Mouse (Mus musculus): ENCODE results near the gene Otogl. TPM values are rescaled to one million over a fixed set of nuclear protein-coding genes. Genes with fewer than 3 reads are reported as not detected.

Otogl gene
- polyA plus RNA-seq, 1 experiment: not detected

DNA sequence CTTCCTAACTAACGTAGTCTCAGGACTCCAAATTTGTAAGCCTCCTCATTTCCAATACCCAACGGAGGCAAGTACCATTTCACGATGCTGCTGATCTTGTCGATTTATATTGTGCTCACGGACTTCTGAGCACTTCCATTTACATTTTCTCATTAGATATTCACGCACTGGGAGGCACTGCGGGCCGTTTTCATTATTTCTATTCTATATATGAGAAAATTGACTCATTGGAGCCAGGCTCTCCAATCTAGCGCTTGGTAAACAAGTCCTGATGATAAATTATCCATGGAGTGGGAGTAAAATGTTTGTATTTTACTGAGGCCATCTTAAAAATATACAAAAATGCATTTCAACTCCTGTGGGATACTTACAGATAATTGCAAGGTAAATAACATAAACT is 21.5 kb downstream of the Otogl start:
- H3K4me3 ChIP-seq (ENCODE audit: insufficient read depth, low read length): no peak overlapping the region
- no peaks in the 10 kb centered on the region for H3K4me1 ChIP-seq (ENCODE audit: control insufficient read depth, insufficient read depth, low read length)
- H3K27ac ChIP-seq (ENCODE audit: insufficient read depth, low read depth, low read length): no peak overlapping the region
- TF ChIP-seq CTCF (IDR thresholded peaks at IDR 0.05; ENCODE audit: low read depth, low read length) (no peak), POLR2A (IDR thresholded peaks at IDR 0.05; ENCODE audit: borderline replicate concordance, low read depth, low read length) (no peak)

DNA sequence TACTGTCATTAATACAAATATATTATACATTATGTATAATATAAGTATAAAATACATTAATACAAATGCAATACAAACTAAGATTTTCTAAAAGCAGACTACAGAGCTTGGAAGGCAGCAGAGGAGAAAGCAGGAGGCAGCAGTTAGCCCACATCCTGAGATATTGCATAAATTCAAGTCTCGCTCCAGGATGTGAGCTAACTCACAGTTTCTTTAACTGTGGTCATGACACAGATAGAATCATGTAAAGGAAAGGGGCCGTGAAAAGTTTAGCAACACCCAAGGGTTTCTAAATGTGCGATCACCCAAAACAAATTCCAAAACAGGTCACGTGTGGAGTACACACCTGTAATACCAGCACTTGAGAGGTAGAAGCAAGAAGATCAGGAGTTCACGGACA is 39.4 kb downstream of the Otogl start:
- H3K4me3 ChIP-seq (ENCODE audit: insufficient read depth, low read length): no peak overlapping the region
- H3K4me1 ChIP-seq (ENCODE audit: control insufficient read depth, insufficient read depth, low read length): no peaks in the 10 kb centered on the region
- no peak for TF ChIP-seq CTCF (IDR thresholded peaks at IDR 0.05; ENCODE audit: low read depth, low read length)
- TF ChIP-seq POLR2A (IDR thresholded peaks at IDR 0.05; ENCODE audit: borderline replicate concordance, low read depth, low read length): no peak
- H3K27ac ChIP-seq (ENCODE audit: insufficient read depth, low read depth, low read length): no peak overlapping the region

DNA sequence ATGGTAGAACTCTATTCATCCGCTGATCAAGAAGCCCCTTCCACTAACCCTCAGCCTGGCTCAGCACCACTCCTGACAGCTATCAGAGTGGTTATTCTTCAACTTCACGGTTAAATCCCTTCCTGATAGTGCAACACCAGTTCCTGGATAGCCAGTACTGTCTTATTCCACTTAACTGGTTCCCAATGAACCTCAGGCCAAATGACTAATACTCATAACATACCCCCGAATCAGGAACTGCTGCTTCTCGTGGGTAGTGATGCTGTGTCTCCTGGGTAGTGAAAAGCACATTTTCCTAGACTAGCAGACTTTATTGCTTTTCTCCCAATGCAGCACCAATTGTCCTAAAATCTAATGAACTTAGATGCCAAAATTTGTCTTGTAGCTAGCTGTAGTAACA is 39.8 kb downstream of the Otogl start:
- TF ChIP-seq CTCF (IDR thresholded peaks at IDR 0.05; ENCODE audit: low read depth, low read length) (no peak), POLR2A (IDR thresholded peaks at IDR 0.05; ENCODE audit: borderline replicate concordance, low read depth, low read length) (no peak)
- Histone ChIP-seq H3K4me3 (ENCODE audit: insufficient read depth, low read length) (no peak overlapping the region), H3K4me1 (ENCODE audit: control insufficient read depth, insufficient read depth, low read length) (no peaks in the 10 kb centered on the region), H3K27ac (ENCODE audit: insufficient read depth, low read depth, low read length) (no peak overlapping the region)

DNA sequence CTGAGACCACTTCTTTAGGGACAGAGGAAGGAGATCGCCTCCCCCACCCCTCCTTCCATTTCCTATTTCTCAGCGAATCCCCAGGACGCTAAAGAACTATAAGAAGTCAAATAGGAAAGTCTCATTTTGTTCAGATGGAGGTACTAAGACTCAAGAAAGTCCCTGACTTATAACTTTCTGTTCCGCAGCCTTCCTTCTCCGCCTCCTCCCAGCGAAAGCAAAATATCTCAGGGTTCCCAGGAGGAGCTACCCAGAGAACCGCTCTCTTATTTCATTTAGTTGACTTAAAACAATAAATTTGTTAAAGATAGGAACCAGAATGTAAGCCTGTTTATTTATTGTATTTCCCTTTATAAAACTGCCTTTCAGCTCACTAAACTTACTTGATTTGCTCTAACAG is 41.4 kb downstream of the Otogl start:
- TF ChIP-seq CTCF (IDR thresholded peaks at IDR 0.05; ENCODE audit: low read depth, low read length) (no peak), POLR2A (IDR thresholded peaks at IDR 0.05; ENCODE audit: borderline replicate concordance, low read depth, low read length) (no peak)
- Histone ChIP-seq H3K4me1 (ENCODE audit: control insufficient read depth, insufficient read depth, low read length) (no peaks in the 10 kb centered on the region), H3K4me3 (ENCODE audit: insufficient read depth, low read length) (no peak overlapping the region), H3K27ac (ENCODE audit: insufficient read depth, low read depth, low read length) (no peak overlapping the region)

DNA sequence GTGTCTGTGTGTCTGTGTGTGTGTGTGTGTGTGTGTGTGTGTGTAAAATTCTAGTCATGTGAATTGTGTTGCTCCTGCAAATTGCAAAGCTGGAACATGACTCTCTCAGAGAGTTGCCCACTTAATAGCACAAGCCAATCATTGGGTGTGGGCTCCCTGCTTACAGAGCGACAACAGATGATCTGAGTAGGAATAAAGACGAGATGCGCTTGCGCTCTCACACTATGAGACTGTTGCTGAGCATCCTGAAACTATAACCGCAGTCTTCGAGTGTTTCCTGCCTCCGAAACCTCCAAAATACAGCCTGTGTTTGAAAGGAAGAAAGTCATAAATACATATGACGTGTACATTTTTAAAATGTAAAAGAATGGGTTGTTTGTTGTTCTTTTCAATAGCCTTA is 43.0 kb downstream of the Otogl start:
- Histone ChIP-seq H3K4me3 (ENCODE audit: insufficient read depth, low read length) (no peak overlapping the region), H3K27ac (ENCODE audit: insufficient read depth, low read depth, low read length) (no peak overlapping the region), H3K4me1 (ENCODE audit: control insufficient read depth, insufficient read depth, low read length) (no peaks in the 10 kb centered on the region)
- TF ChIP-seq CTCF (IDR thresholded peaks at IDR 0.05; ENCODE audit: low read depth, low read length): no peak
- TF ChIP-seq POLR2A (IDR thresholded peaks at IDR 0.05; ENCODE audit: borderline replicate concordance, low read depth, low read length): no peak

DNA sequence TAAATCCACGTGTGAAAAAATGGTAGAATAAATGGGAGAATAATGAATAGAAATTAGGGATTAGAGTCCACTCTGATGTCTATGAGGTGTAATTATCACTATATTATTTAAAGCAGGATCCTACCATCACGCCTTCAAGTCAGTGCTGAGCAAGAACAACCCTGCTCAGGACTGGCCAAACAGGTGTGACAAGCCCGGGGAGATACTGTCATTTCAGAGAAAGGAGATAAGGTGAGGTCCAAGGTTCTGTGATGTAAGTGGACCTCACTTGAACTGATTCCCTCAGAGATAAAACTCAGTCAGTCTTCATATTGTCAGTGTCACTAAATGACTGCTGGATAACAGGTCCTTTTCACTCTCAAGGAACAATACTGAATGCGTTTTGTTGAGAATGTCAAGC is 44.5 kb downstream of the Otogl start:
- Histone ChIP-seq H3K4me1 (ENCODE audit: control insufficient read depth, insufficient read depth, low read length) (no peaks in the 10 kb centered on the region), H3K27ac (ENCODE audit: insufficient read depth, low read depth, low read length) (no peak overlapping the region), H3K4me3 (ENCODE audit: insufficient read depth, low read length) (no peak overlapping the region)
- no peak for TF ChIP-seq POLR2A (IDR thresholded peaks at IDR 0.05; ENCODE audit: borderline replicate concordance, low read depth, low read length)
- TF ChIP-seq CTCF (IDR thresholded peaks at IDR 0.05; ENCODE audit: low read depth, low read length): no peak

DNA sequence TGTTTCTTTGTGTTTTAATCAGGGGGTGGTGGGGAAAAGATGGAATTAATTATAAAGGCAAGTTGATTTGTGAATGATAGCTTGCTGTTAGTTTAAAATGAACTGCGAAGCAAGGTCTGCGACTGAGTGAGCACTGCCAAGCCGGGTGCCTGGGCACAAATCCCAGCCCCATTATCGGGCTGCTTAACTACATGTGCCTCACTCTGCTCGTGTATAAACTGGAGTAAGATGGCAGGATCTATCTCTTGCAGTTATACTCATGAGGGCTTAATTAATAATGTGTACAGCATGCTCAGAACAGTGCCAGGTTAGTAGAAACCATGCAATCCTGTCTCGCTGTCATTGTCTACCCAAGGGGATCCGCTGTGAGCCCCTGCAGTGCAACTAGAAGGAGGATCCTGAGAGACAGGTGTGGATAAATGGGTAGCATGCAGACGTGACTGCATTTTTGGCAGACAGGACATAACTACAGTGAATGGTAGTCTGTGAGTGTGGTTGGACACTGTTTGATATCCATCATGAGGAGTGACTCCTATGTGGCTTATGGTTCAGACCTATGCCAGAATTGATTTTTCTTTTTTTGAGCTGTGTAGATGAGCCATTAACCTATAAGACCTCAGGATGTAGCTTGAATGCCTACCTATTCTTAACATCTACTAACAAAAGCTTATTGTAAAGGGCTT is 51.6 kb downstream of the Otogl start:
- H3K4me1 ChIP-seq (ENCODE audit: control insufficient read depth, insufficient read depth, low read length): no peaks in the 10 kb centered on the region

DNA sequence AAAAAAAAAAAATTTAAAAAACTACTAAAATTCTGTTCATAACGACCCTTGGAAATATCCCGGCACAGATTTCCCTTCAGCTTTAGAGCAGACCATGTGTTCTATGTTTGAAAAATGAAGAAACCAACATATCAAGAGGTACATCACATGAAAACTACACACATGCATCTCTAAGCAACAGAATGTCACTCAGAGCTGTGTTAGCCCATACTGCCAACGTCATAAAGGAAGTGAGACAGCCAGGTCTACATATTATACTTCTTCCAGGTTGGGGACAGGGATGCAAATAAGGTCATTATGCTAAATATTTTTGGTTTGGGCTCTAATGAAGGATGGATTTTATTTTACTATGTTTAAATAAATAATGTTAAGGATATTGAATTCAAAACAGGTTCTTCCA is 52.7 kb downstream of the Otogl start:
- Histone ChIP-seq H3K27ac (ENCODE audit: insufficient read depth, low read depth, low read length) (no peak overlapping the region), H3K4me3 (ENCODE audit: insufficient read depth, low read length) (no peak overlapping the region), H3K4me1 (ENCODE audit: control insufficient read depth, insufficient read depth, low read length) (no peaks in the 10 kb centered on the region)
- TF ChIP-seq CTCF (IDR thresholded peaks at IDR 0.05; ENCODE audit: low read depth, low read length) (no peak), POLR2A (IDR thresholded peaks at IDR 0.05; ENCODE audit: borderline replicate concordance, low read depth, low read length) (no peak)

More for the DNA sequence above, 51.6 kb downstream of the Otogl start:
- H3K27ac ChIP-seq (ENCODE audit: insufficient read depth, low read depth, low read length): no peak overlapping the region
- H3K4me3 ChIP-seq (ENCODE audit: insufficient read depth, low read length): no peak overlapping the region
- no peak for TF ChIP-seq CTCF (IDR thresholded peaks at IDR 0.05; ENCODE audit: low read depth, low read length)
- TF ChIP-seq POLR2A (IDR thresholded peaks at IDR 0.05; ENCODE audit: borderline replicate concordance, low read depth, low read length): no peak

DNA sequence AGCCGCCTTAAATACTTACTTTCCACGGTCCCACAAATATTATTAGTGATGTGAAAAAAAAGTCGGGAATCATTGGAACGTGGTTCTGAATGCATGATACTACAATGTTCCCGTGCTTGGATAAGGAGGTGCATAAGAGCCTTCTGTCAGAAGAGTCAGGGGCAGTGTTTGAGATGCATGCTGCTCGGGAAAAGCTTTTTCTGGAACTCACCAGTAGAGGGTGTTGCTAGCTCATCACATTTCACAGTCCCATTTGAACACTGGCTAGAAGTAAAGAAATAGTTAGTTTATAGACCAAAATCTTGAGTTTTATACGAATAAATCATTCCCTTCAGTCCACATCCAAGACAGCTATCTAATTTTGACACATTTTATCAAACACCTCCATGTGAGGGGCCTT is 53.2 kb downstream of the Otogl start:
- TF ChIP-seq CTCF (IDR thresholded peaks at IDR 0.05; ENCODE audit: low read depth, low read length): no peak
- TF ChIP-seq POLR2A (IDR thresholded peaks at IDR 0.05; ENCODE audit: borderline replicate concordance, low read depth, low read length): no peak
- Histone ChIP-seq H3K27ac (ENCODE audit: insufficient read depth, low read depth, low read length) (no peak overlapping the region), H3K4me1 (ENCODE audit: control insufficient read depth, insufficient read depth, low read length) (no peaks in the 10 kb centered on the region), H3K4me3 (ENCODE audit: insufficient read depth, low read length) (no peak overlapping the region)

DNA sequence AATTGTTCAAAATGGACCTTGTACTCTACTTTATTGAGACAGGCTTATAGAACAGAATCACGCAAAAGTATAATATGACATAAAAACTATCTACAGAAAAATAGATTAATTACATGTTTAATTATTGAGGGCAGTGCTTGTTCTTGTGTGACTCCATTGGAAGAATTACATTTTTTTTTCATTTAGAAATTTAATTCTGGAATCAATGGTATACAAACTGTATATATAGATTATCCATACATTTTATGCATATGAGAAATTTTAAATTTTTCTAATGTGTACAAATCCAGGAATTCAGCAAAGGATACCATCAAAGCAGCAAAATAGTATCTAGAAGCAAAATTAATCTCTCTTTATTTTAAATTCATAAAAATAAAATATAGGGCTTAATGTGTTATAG is 67.0 kb downstream of the Otogl start:
- Histone ChIP-seq H3K4me1 (ENCODE audit: control insufficient read depth, insufficient read depth, low read length) (no peaks in the 10 kb centered on the region), H3K27ac (ENCODE audit: insufficient read depth, low read depth, low read length) (no peak overlapping the region), H3K4me3 (ENCODE audit: insufficient read depth, low read length) (no peak overlapping the region)
- TF ChIP-seq CTCF (IDR thresholded peaks at IDR 0.05; ENCODE audit: low read depth, low read length): no peak
- no peak for TF ChIP-seq POLR2A (IDR thresholded peaks at IDR 0.05; ENCODE audit: borderline replicate concordance, low read depth, low read length)

Measured in bone marrow macrophage, adult 2 months (primary cell).